Mouse (Mus musculus): Measurements from ENCODE around the gene Scrn2.

- TF ChIP-seq POLR2A (IDR thresholded peaks at IDR 0.05; ENCODE audit: low read depth, low read length): no peak
- no peak for TF ChIP-seq CTCF (IDR thresholded peaks at IDR 0.05; ENCODE audit: extremely low read depth, insufficient read length, insufficient replicate concordance, low read depth, low read length)
Observed at GRCm38 (mm10) chr11:97078751-97079150, 49.0 kb downstream of the Scrn2 start.

Measured in small intestine, adult 2 months (tissue).